Mouse (Mus musculus): Measurements from ENCODE around the gene Cntnap2. TPM values are rescaled to one million over a fixed set of nuclear protein-coding genes. Genes with fewer than 3 reads are reported as not detected.
"Not testable (repeated sequence)": the region's sequence is repeated elsewhere in the genome, so short reads cannot be mapped to it uniquely, and the experiment has no call there.

The Cntnap2 gene
- polyA plus RNA-seq, 1 experiment from 2014 or later = 0.75 TPM

DNA sequence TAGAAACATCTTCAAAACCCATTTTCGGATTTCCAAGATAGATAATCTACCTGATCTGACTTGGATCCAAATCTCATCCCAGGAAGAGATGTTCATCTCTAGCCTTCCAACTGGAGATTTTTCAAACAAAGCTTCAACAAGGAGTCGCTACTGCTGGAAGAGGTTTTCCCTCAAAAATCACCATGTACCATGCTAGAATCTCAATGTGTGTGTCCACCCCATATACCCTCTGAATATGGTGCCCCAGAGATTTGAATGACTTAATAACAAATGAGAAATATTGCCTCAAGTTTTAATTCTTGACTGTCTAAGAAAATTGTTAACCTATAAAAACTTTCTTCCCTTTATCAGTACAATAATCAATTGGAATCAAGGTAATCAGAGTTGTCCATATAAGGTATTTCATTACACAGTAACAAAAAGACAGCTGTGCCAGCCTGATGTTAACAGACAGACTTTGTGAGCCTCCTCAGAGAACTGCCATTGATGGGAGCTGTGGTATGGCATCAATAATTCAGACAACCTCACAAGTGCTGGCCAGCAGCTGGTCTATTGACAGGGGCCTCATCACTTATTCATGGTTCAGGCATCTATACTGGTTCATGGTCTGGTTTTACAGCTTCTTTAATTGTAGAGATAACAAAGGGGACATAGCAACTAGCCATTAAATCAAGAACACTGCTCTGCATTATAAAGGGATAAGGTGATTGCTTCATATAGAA is 1391.9 kb downstream of the Cntnap2 start:
- 81% methylated on average over 2 of the region's 2 CpGs for WGBS
- DNase-seq (ENCODE audit: low spot score) = no peak
- no peaks in the 10 kb centered on the region for H3K9me3 ChIP-seq (ENCODE audit: control insufficient read depth, low read length)

DNA sequence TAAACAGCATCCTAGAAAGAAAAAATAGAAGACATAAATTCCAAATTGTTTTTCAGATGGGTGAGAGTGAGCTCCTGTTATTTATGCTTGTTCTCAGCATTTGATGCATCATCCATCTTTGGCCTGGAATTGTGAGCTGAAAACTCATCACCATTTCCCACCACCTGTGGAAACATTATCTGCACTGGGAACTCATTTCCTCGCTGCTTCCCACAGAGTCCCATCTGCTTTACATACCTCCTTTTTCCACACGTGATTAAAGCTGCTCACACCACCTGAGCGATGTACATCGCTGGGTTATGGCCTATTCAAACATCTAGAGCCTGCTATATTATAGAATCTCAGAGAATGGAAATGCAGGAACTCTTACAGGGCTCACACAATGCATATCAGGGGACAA is 1413.5 kb downstream of the Cntnap2 start:
- Histone ChIP-seq H3K4me2 (ENCODE audit: low read depth, severe bottlenecking) (no peak overlapping the region), H3K9me3 (ENCODE audit: control insufficient read depth, low read length) (no peaks in the 10 kb centered on the region), H3K9ac (ENCODE audit: low read length) (no peak overlapping the region), H3K4me1 (ENCODE audit: control insufficient read depth, insufficient read depth, low read length) (no peaks in the 10 kb centered on the region), H3K27ac (replicated peaks; ENCODE audit: low read depth, low read length) (no peak overlapping the region), H3K4me3 (ENCODE audit: low read depth, low read length) (no peak overlapping the region), H3K36me3 (ENCODE audit: control insufficient read depth, insufficient read depth, low read length) (no peaks in the 10 kb centered on the region), H3K27me3 (ENCODE audit: control insufficient read depth, insufficient read depth, low read length) (no peaks in the 10 kb centered on the region)
- 69% methylated on average over 4 of the region's 4 CpGs for WGBS
- ATAC-seq (ENCODE audit: insufficient number of reproducible peaks, low FRiP score, low TSS enrichment, low read depth) (no peak), DNase-seq (ENCODE audit: low spot score) (no peak)

More for the DNA sequence above, 1391.9 kb downstream of the Cntnap2 start:
- no peak overlapping the region for H3K27ac ChIP-seq (replicated peaks; ENCODE audit: low read depth, low read length)
- H3K4me2 ChIP-seq (ENCODE audit: low read depth, severe bottlenecking) = no peak overlapping the region
- ATAC-seq (ENCODE audit: insufficient number of reproducible peaks, low FRiP score, low TSS enrichment, low read depth) = no peak
- H3K9ac ChIP-seq (ENCODE audit: low read length) = no peak overlapping the region
- H3K4me1 ChIP-seq (ENCODE audit: control insufficient read depth, insufficient read depth, low read length) = no peaks in the 10 kb centered on the region
- H3K27me3 ChIP-seq (ENCODE audit: control insufficient read depth, insufficient read depth, low read length) = no peaks in the 10 kb centered on the region
- H3K4me3 ChIP-seq (ENCODE audit: low read depth, low read length) = no peak overlapping the region
- H3K36me3 ChIP-seq (ENCODE audit: control insufficient read depth, insufficient read depth, low read length) = no peaks in the 10 kb centered on the region

DNA sequence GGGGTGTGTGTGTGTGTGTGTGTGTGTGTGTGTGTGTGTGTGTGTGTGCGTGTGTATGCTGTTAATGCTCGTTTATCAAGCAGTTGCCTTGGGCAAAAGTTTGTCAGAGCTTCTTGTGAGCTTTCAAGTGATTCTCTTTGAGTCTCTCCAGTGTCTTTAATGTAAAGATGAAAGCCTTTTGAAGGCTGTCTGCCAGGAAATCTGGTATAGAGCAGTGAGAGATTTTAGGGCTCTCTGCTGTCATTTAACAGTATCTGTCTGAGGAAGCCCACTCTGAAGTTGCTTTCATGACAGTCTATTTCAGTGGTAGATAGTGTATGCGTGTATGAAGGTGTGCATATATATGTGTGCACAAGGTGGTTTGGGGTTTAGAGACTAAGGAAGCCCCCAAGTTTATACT is 1425.2 kb downstream of the Cntnap2 start:
- ATAC-seq (ENCODE audit: insufficient number of reproducible peaks, low FRiP score, low TSS enrichment, low read depth) = no peak

DNA sequence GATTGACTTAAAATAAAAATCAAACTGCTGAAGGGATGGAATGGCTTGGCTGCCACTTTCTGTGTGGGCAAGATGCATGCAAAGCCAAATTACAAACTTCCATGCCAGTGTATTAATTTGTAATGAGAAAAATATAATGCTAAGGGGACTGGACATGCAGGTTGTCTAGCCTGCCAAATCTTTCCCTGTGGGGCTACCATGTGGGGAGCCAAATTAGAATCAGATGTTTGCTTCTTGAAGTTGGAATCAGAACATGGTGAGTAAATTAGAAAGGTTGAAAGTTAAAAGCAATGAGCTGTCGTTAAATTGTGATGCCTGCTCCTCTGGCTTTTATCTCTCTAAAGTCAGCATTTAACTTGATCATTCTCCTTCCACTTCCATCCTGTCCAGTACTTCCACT is 1443.6 kb downstream of the Cntnap2 start:
- no peaks in the 10 kb centered on the region for H3K36me3 ChIP-seq (ENCODE audit: control insufficient read depth, insufficient read depth, low read length)
- 5% methylated on average over 1 of the region's 1 CpGs for WGBS
- H3K9ac ChIP-seq (ENCODE audit: low read length) = no peak overlapping the region
- H3K4me1 ChIP-seq (ENCODE audit: control insufficient read depth, insufficient read depth, low read length) = peaks cover 4% of the 10 kb centered on the region; the same call in 1 of the 2 replicates
- H3K9me3 ChIP-seq (ENCODE audit: control insufficient read depth, low read length) = no peaks in the 10 kb centered on the region
- ATAC-seq (ENCODE audit: insufficient number of reproducible peaks, low FRiP score, low TSS enrichment, low read depth) = peak; percentile 54; the same call in 1 of the 2 replicates
- no peak overlapping the region for H3K4me3 ChIP-seq (ENCODE audit: low read depth, low read length)
- no peak overlapping the region for H3K4me2 ChIP-seq (ENCODE audit: low read depth, severe bottlenecking)
- peaks cover 2% of the 10 kb centered on the region; the same call in 1 of the 2 replicates for H3K27me3 ChIP-seq (ENCODE audit: control insufficient read depth, insufficient read depth, low read length)
- no peak overlapping the region for H3K27ac ChIP-seq (replicated peaks; ENCODE audit: low read depth, low read length)
- DNase-seq (ENCODE audit: low spot score) = no peak

More for the DNA sequence above, 1425.2 kb downstream of the Cntnap2 start:
- Histone ChIP-seq H3K4me2 (ENCODE audit: low read depth, severe bottlenecking) (no peak overlapping the region), H3K27me3 (ENCODE audit: control insufficient read depth, insufficient read depth, low read length) (no peaks in the 10 kb centered on the region), H3K9me3 (ENCODE audit: control insufficient read depth, low read length) (no peaks in the 10 kb centered on the region), H3K4me1 (ENCODE audit: control insufficient read depth, insufficient read depth, low read length) (no peaks in the 10 kb centered on the region), H3K4me3 (ENCODE audit: low read depth, low read length) (no peak overlapping the region), H3K9ac (ENCODE audit: low read length) (no peak overlapping the region), H3K36me3 (ENCODE audit: control insufficient read depth, insufficient read depth, low read length) (no peaks in the 10 kb centered on the region), H3K27ac (replicated peaks; ENCODE audit: low read depth, low read length) (no peak overlapping the region)
- no peak for DNase-seq (ENCODE audit: low spot score)
- WGBS = 58% methylated on average over 3 of the region's 3 CpGs

DNA sequence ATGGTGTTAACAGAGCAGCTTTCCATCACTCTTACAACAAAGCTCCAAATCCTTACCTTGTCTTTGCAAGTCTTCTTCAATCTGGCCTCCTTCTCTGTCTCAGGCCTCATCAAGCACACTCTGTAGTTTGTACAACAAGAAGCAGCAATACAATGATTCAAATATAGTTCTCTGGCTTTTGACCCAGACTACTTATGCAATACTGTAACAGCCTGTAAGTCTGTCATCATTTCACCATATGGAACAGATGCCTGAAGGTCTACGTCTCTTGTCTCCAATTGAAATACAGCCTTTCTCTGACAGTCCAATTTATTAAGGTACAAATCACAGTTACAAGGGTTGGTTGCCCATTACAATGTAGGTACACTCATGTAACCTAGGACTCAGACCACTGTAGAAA is 1453.7 kb downstream of the Cntnap2 start:
- H3K27me3 ChIP-seq (ENCODE audit: control insufficient read depth, insufficient read depth, low read length) = no peaks in the 10 kb centered on the region
- H3K4me2 ChIP-seq (ENCODE audit: low read depth, severe bottlenecking) = no peak overlapping the region
- WGBS = 55% methylated on average over 1 of the region's 1 CpGs
- H3K9ac ChIP-seq (ENCODE audit: low read length) = no peak overlapping the region
- no peaks in the 10 kb centered on the region for H3K36me3 ChIP-seq (ENCODE audit: control insufficient read depth, insufficient read depth, low read length)
- no peaks in the 10 kb centered on the region for H3K4me1 ChIP-seq (ENCODE audit: control insufficient read depth, insufficient read depth, low read length)
- no peak overlapping the region for H3K4me3 ChIP-seq (ENCODE audit: low read depth, low read length)
- H3K9me3 ChIP-seq (ENCODE audit: control insufficient read depth, low read length) = no peaks in the 10 kb centered on the region
- H3K27ac ChIP-seq (replicated peaks; ENCODE audit: low read depth, low read length) = no peak overlapping the region
- ATAC-seq (ENCODE audit: insufficient number of reproducible peaks, low FRiP score, low TSS enrichment, low read depth) = no peak
- no peak for DNase-seq (ENCODE audit: low spot score)

DNA sequence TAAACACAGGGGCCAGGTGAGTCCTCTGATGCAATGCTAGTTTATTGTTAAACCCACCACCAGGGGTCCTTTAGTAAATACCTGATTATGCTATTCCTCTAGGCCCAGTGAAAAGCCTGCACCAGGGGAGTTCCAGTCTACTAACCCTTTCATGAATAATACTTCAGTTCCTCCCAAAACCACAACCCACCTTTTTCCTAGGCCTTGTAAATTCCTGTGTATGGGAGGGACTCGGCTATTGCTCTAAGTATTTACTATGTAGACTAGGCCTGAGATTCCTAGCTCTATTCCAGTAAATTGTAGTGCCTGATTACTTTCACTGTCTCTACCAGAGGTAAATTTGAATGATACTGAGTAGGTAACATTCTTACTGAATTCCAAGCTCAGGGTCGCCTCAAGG is 1478.4 kb downstream of the Cntnap2 start:
- DNase-seq (ENCODE audit: low spot score); H3K4me3 ChIP-seq (ENCODE audit: low read depth, low read length); H3K27me3 ChIP-seq (ENCODE audit: control insufficient read depth, insufficient read depth, low read length); H3K9me3 ChIP-seq (ENCODE audit: control insufficient read depth, low read length); ATAC-seq (ENCODE audit: insufficient number of reproducible peaks, low FRiP score, low TSS enrichment, low read depth); H3K36me3 ChIP-seq (ENCODE audit: control insufficient read depth, insufficient read depth, low read length); H3K4me2 ChIP-seq (ENCODE audit: low read depth, severe bottlenecking); H3K9ac ChIP-seq (ENCODE audit: low read length); H3K4me1 ChIP-seq (ENCODE audit: control insufficient read depth, insufficient read depth, low read length); H3K27ac ChIP-seq (replicated peaks; ENCODE audit: low read depth, low read length): not testable (repeated sequence)
- WGBS = 87% methylated on average over 2 of the region's 2 CpGs

DNA sequence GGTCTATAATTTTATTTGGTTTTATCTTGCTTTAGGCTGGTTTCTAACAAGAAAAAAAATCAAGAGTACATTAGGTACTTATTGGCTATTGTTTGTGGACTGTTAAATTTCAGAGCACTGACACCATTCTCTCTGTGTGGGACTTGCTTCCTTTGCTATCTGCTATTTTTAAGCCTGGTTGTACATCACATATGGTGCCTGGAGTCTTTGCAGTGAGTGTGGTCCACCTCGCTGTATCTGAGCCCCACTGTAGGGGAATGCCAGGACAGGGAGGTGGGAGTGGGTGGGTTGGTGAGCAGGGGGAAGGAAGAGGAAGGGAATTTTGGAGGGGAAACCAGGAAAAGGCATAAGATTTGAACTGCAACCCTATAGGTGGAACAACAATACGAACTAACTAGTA is 1504.3 kb downstream of the Cntnap2 start:
- Histone ChIP-seq H3K9me3 (ENCODE audit: control insufficient read depth, low read length) (no peaks in the 10 kb centered on the region), H3K27me3 (ENCODE audit: control insufficient read depth, insufficient read depth, low read length) (no peaks in the 10 kb centered on the region), H3K27ac (replicated peaks; ENCODE audit: low read depth, low read length) (no peak overlapping the region), H3K4me1 (ENCODE audit: control insufficient read depth, insufficient read depth, low read length) (no peaks in the 10 kb centered on the region), H3K4me3 (ENCODE audit: low read depth, low read length) (no peak overlapping the region), H3K4me2 (ENCODE audit: low read depth, severe bottlenecking) (no peak overlapping the region), H3K36me3 (ENCODE audit: control insufficient read depth, insufficient read depth, low read length) (no peaks in the 10 kb centered on the region), H3K9ac (ENCODE audit: low read length) (no peak overlapping the region)
- ATAC-seq (ENCODE audit: insufficient number of reproducible peaks, low FRiP score, low TSS enrichment, low read depth) = no peak
- no peak for DNase-seq (ENCODE audit: low spot score)
- WGBS = 80% methylated on average over 2 of the region's 2 CpGs

DNA sequence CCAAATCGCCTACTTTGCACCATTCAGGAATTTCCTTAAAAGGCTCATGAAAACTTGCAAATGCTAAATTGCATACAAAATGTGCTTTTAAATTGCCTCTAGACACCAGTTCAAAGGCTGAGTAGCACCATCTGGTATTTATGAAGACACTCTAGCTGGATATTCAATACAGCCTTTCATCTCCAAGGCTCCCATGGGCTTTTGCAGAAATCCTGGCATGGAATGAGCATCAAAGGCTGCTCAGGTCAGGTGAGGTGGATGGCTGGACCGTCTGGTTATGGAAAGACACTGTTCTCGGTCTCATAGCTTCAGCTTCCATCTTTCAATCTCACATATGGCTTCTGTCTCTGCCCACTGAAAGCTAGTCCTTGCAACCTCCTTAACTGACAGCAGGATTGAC is 1515.9 kb downstream of the Cntnap2 start:
- no peaks in the 10 kb centered on the region for H3K36me3 ChIP-seq (ENCODE audit: control insufficient read depth, insufficient read depth, low read length)
- no peak overlapping the region for H3K27ac ChIP-seq (replicated peaks; ENCODE audit: low read depth, low read length)
- no peaks in the 10 kb centered on the region for H3K4me1 ChIP-seq (ENCODE audit: control insufficient read depth, insufficient read depth, low read length)
- 36% methylated on average over 3 of the region's 3 CpGs for WGBS
- ATAC-seq (ENCODE audit: insufficient number of reproducible peaks, low FRiP score, low TSS enrichment, low read depth) (no peak), DNase-seq (ENCODE audit: low spot score) (no peak)
- no peaks in the 10 kb centered on the region for H3K9me3 ChIP-seq (ENCODE audit: control insufficient read depth, low read length)
- H3K4me3 ChIP-seq (ENCODE audit: low read depth, low read length) = no peak overlapping the region
- no peak overlapping the region for H3K4me2 ChIP-seq (ENCODE audit: low read depth, severe bottlenecking)
- H3K9ac ChIP-seq (ENCODE audit: low read length) = no peak overlapping the region
- no peaks in the 10 kb centered on the region for H3K27me3 ChIP-seq (ENCODE audit: control insufficient read depth, insufficient read depth, low read length)

DNA sequence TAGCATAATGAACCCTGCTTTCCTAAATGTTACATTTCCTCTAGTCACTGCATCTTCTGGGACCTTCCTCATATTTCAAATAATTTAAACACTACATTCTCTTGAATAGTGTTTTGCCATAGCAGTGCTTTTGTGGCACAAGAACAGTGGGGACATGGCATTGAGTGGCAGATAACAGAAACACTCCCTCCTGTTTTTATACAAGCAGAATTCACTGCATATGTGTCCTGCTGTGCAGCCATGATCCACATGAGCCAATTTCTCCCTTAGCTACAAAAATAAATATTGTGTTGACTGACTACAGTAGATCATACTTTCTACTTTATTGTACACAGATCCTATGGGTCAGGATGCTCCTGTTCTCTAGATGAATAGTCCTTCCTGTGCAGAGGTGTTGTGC is 1553.2 kb downstream of the Cntnap2 start:
- Histone ChIP-seq H3K9me3 (ENCODE audit: control insufficient read depth, low read length) (no peaks in the 10 kb centered on the region), H3K27ac (replicated peaks; ENCODE audit: low read depth, low read length) (no peak overlapping the region), H3K4me3 (ENCODE audit: low read depth, low read length) (no peak overlapping the region), H3K4me1 (ENCODE audit: control insufficient read depth, insufficient read depth, low read length) (no peaks in the 10 kb centered on the region), H3K4me2 (ENCODE audit: low read depth, severe bottlenecking) (no peak overlapping the region), H3K9ac (ENCODE audit: low read length) (no peak overlapping the region), H3K27me3 (ENCODE audit: control insufficient read depth, insufficient read depth, low read length) (no peaks in the 10 kb centered on the region), H3K36me3 (ENCODE audit: control insufficient read depth, insufficient read depth, low read length) (no peaks in the 10 kb centered on the region)
- no peak for ATAC-seq (ENCODE audit: insufficient number of reproducible peaks, low FRiP score, low TSS enrichment, low read depth)
- no peak for DNase-seq (ENCODE audit: low spot score)
